Mouse (Mus musculus) lung, postnatal 0 days (tissue): ENCODE measurements around the gene Elmsan1.

ENCODE experiments used
- CTCF ChIP-seq: IDR thresholded peaks from 2 replicates; pipeline ENCODE4 v1.5.1; 2016; ENCODE audit warnings: antibody characterized with exemption, mild to moderate bottlenecking
- EP300 ChIP-seq: IDR thresholded peaks from 2 replicates; pipeline ENCODE4 v1.6.1; 2016; ENCODE audit warnings: antibody characterized with exemption, mild to moderate bottlenecking, control low read depth

- TF ChIP-seq EP300 = no peak
- TF ChIP-seq CTCF = no peak
These were observed 40.6 kb downstream of the Elmsan1 start for GRCm38 (mm10) chr12:84178052-84178451.
